Mouse (Mus musculus) ES-Bruce4 (cell line): ENCODE measurements around the gene Zfp239.

Source experiments
- CTCF ChIP-seq: IDR thresholded peaks from one replicate; pipeline ENCODE4 v1.8.1; 2011; ENCODE audit warnings: low read depth, low read length
- POLR2A ChIP-seq: IDR thresholded peaks from one replicate; pipeline ENCODE4 v1.8.1; 2011; ENCODE audit warnings: low read length; ENCODE audit not compliant: insufficient read depth

DNA sequence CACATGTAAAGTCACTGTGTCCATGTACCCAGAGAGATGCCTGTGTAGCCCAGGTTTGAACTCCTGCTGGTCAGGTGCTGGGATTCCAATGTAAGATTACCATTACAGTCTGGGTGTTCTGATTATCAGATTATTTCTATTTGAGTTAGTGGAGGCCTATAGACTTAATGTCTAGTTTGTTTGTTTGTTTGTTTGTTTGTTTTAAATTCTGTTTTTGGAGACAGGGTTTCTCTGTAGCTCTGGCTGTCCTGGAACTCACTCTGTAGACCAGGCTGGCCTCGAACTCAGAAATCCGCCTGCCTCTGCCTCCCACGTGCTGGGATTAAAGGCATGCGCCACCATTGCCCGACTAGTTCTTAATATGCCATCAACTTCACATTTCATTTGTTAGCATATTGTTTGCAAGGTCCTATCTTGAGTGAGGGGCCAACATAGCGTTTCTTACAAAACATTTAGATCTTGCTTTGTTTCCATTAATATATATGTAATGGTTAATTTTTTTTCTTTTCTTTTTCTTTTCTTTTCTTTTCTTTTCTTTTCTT, 48.3 kb downstream of the Zfp239 start:
- TF ChIP-seq CTCF (no peak), POLR2A (no peak)
